Mouse (Mus musculus) heart, embryonic 16.5 days (tissue): Measurements from ENCODE around the gene Tcaim. TPM values are rescaled to one million over a fixed set of nuclear protein-coding genes. Genes with fewer than 3 reads are reported as not detected.
A peak's percentile ranks its signal among the peaks of the same experiment; 100 is the strongest.

Experiments used
- ATAC-seq: fragments of 200-750 bp; cut with Nextera tagmentation; replicated peaks from 2 replicates; pipeline ENCODE4 v1.8.0; 2017; ENCODE audit warnings: moderate number of reproducible peaks; ENCODE audit not compliant: insufficient read depth, low FRiP score; ENCODE audit errors: extremely low read depth
- H3K27ac ChIP-seq: fragments of 300-500 bp; sonication (generic); 2 replicates; pipeline ENCODE4 v1.5.1; 2014; ENCODE audit warnings: mild to moderate bottlenecking, low read length, control low read depth, moderate library complexity
- H3K27me3 ChIP-seq: fragments of 300-500 bp; sonication (generic); 2 replicates; pipeline ENCODE4 v1.6.1; 2014; ENCODE audit warnings: low read length, mixed read lengths; ENCODE audit not compliant: control insufficient read depth, insufficient read depth
- H3K36me3 ChIP-seq: fragments of 300-500 bp; sonication (generic); 2 replicates; pipeline ENCODE4 v1.6.1; 2014; ENCODE audit not compliant: control insufficient read depth, insufficient read depth
- H3K4me1 ChIP-seq: fragments of 300-500 bp; sonication (generic); 2 replicates; pipeline ENCODE4 v1.6.1; 2014; ENCODE audit warnings: low read length, mixed read lengths; ENCODE audit not compliant: control insufficient read depth, insufficient read depth
- H3K4me2 ChIP-seq: fragments of 300-500 bp; sonication (generic); 2 replicates; pipeline ENCODE4 v1.6.1; 2014; ENCODE audit warnings: low read depth, mild to moderate bottlenecking, control low read depth, low read length
- H3K4me3 ChIP-seq: fragments of 300-500 bp; sonication (generic); 2 replicates; pipeline ENCODE4 v1.5.1; 2014; ENCODE audit warnings: mild to moderate bottlenecking, control low read depth, low read length
- H3K9ac ChIP-seq: fragments of 300-500 bp; sonication (generic); 2 replicates; pipeline ENCODE4 v1.6.1; 2014; ENCODE audit warnings: low read length, control low read depth
- H3K9me3 ChIP-seq: fragments of 300-500 bp; sonication (generic); replicated peaks from 2 replicates; pipeline ENCODE4 v1.6.1; 2016; ENCODE audit warnings: low read length; ENCODE audit not compliant: control insufficient read depth
- WGBS: fragments of 180-500 bp; shearing (Covaris S2); extraction: QIAGEN DNeasy Blood & Tissue Kit; methylation state at CpG from one replicate; pipeline ENCODE4 v1.1.7; 2014; 5-methylcytosine and 5-hydroxymethylcytosine counted together
- polyA plus RNA-seq: library from polyadenylated mRNA; unstranded; fragments of >200 nt; fragmentation: Nextera tagmentation; extraction: Ambion mirVana; gene quantifications from 2 replicates; pipeline ENCODE4 v1.2.1, GENCODE M21; 2015

Gene Tcaim
- polyA plus RNA-seq, 1 experiment from 2014 or later, result 8.4 TPM

DNA sequence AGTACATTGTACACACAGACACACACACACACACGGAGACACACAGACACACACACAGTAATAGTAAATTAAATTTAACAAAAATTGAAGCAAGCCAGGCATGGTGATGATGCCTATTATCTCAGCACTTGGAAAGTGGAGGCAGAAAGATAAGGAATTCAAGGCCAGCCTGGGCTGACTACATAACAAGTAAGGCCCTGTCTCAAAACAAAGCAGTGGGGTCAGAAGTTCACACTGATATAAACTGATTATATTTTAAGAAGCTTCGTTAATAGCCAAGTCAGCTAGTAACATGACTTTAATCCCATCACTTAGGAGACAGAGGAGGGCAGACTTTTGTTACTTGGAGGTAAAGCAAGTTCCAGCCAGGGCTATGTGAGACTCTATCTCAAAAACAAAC is 58.4 kb downstream of the Tcaim start:
- Histone ChIP-seq H3K9me3 (peaks cover 32% of the 10 kb centered on the region), H3K4me3 (no peak overlapping the region), H3K4me2 (peak overlapping the region; percentile 84), H3K9ac (no peak overlapping the region), H3K4me1 (peaks cover 19% of the 10 kb centered on the region), H3K36me3 (peaks cover 37% of the 10 kb centered on the region), H3K27ac (no peak overlapping the region), H3K27me3 (no peaks in the 10 kb centered on the region)
- no peak for ATAC-seq
- 22% methylated on average over 2 of the region's 2 CpGs for WGBS

DNA sequence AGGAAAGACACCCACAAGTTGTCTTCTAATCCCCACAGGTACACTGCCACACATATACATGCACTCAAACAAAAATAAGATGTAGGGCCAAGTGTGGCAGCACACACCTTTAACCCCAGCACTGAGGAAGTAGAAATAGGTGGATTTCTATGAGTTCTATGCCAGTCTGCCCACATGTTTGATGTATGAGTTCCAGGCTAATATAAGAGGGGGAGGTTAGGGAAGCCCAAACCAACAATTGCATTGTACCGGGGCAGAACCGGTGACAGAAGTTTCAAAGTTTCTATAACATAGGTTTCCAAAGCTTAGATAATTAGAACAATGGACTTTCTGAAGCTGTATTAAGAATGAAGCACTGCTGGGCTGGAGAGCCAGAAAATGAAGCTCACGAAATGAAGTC is 59.5 kb downstream of the Tcaim start:
- Histone ChIP-seq H3K9ac (peak overlapping the region; percentile 94), H3K9me3 (peaks cover 23% of the 10 kb centered on the region), H3K4me1 (peaks cover 19% of the 10 kb centered on the region), H3K4me2 (peak overlapping the region; percentile 84), H3K4me3 (peak overlapping the region; percentile 94), H3K27me3 (no peaks in the 10 kb centered on the region), H3K36me3 (peaks cover 25% of the 10 kb centered on the region), H3K27ac (no peak overlapping the region)
- no peak for ATAC-seq
- WGBS, result 58% methylated on average over 3 of the region's 3 CpGs

DNA sequence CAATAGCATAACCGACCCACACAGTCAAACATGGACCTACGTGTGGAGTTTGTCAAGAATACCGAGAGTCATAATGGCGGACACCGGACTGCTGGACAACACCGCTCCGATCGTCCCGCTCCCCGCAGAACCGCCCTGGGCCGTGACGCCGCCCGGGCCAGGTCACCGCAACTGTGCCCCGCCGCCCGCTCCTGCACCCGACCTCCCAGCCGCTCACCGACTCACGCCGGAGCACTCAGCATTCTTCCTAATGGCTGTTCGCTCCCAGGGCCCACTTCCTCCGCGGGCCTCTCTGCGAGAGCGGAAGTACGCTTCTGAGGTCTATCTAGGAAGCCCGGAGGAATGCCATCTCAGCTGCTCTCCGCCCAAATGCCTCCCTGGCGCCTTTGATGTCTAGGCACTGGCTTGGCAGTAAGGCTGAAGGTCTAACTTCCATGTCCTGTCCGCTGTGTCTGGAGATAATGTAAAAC is 60.4 kb downstream of the Tcaim start, which contains the start of gene Zfp445:
TSS of gene Zfp445 (minus strand) at position 310 of the 470 bp plus-strand sequence.
- peak; percentile 86 for ATAC-seq
- Histone ChIP-seq H3K9me3 (peaks cover 14% of the 10 kb centered on the region), H3K27ac (peak within 1 kb of the TSS; percentile 80), H3K4me1 (peaks cover 19% of the 10 kb centered on the region), H3K9ac (peak within 1 kb of the TSS; percentile 94), H3K36me3 (peaks cover 17% of the 10 kb centered on the region), H3K4me2 (peak within 1 kb of the TSS; percentile 84), H3K4me3 (peak within 1 kb of the TSS; percentile 94), H3K27me3 (no peaks in the 10 kb centered on the region)
- under 1% methylated on average over 34 of the region's 34 CpGs for WGBS

DNA sequence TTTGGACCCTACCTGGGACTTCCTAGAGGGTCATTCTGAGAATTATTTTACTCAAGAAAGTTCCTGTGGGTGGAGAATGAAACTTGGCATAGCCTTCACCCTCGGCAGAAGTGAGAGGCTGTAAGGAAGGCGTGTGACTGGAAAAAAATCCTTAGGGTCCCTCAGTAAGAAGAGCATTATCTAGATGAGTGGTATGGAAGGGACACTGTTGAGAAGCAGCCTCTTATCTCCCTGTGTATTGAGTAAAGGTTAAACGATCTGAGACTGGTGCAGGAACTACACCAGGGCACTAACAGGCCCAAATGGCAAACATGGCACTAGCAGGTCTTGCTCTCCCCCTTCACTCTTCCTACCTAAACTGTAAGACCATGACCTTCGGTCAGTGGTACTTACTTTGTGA is 60.9 kb downstream of the Tcaim start:
- H3K4me2 ChIP-seq, result peak overlapping the region; percentile 64
- H3K4me3 ChIP-seq, result peak overlapping the region; percentile 94
- peaks cover 19% of the 10 kb centered on the region for H3K4me1 ChIP-seq
- H3K27ac ChIP-seq, result no peak overlapping the region; the same call in 1 of the 2 replicates
- H3K36me3 ChIP-seq, result peaks cover 12% of the 10 kb centered on the region
- WGBS, result 76% methylated on average over 4 of the region's 4 CpGs
- H3K27me3 ChIP-seq, result no peaks in the 10 kb centered on the region
- ATAC-seq, result no peak
- peak overlapping the region; percentile 94 for H3K9ac ChIP-seq
- H3K9me3 ChIP-seq, result peaks cover 10% of the 10 kb centered on the region

DNA sequence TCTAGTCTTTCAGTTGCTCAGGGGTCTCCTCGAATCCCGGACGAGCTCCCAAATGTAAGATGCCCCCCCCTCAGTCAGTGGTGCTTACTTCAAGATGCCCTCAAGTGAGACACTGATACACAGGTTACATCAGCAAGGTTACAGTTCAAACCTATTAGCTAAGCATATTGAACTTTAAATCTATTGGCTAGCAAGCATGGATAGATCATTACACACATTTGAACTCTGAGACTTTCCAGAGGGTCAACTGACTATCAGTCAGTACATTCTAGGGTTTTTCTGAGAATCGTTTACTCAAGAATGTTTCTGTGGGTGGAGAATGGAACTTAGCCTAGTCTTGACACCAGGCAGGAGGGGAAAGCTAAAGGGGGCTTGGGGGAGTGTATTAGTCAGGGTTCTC is 67.3 kb downstream of the Tcaim start:
- no peak overlapping the region for H3K4me3 ChIP-seq
- H3K27ac ChIP-seq, result no peak overlapping the region
- no peaks in the 10 kb centered on the region for H3K36me3 ChIP-seq
- peaks cover 7% of the 10 kb centered on the region for H3K9me3 ChIP-seq
- H3K9ac ChIP-seq, result no peak overlapping the region
- H3K4me1 ChIP-seq, result no peaks in the 10 kb centered on the region
- ATAC-seq, result no peak
- no peak overlapping the region for H3K4me2 ChIP-seq
- no peaks in the 10 kb centered on the region for H3K27me3 ChIP-seq
- 78% methylated on average over 4 of the region's 4 CpGs for WGBS

DNA sequence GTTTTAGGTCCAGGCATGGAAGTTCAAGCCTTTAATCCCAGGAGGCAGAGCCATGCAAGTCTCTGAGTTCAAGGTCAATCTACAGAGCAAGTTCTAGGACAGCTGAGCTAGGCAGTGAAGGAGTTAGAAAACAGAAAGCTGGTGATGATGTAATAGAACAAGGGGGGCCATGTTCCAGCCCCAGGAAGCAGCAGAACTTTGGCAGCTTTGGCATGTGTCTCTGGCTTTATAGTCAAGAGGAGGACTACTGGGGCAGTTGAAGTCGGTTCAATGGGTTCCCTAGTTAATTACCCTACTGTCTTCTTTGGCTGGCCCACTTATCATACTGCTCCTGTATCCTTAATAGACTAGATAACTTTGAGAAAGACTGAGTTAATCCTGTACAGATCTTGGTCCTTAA is 69.3 kb downstream of the Tcaim start:
- no peak for ATAC-seq
- no peaks in the 10 kb centered on the region for H3K36me3 ChIP-seq
- no peak overlapping the region for H3K4me2 ChIP-seq
- no peak overlapping the region for H3K27ac ChIP-seq
- WGBS, result 63% methylated on average over 1 of the region's 1 CpGs
- H3K4me3 ChIP-seq, result no peak overlapping the region
- no peaks in the 10 kb centered on the region for H3K27me3 ChIP-seq
- peaks cover 7% of the 10 kb centered on the region for H3K9me3 ChIP-seq
- H3K9ac ChIP-seq, result no peak overlapping the region
- no peaks in the 10 kb centered on the region for H3K4me1 ChIP-seq

DNA sequence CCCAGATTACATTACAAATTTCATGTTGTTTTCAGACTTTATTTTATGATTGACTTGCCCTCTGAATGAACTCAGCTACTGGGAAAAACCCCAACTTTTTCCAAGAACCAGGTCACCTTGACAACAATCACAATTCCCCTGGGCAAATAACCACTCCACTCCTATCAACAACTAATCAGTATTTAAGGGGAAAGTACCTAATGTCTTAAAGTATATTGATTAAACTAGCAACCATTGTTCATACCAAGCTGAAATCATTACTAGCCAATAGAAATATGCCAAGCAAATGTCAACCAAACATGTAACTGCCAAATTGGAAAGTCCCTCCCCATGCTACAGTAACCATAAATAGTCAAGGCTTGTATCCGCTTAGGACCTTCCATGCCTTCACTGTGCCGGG is 69.8 kb downstream of the Tcaim start:
- Histone ChIP-seq H3K9ac (no peak overlapping the region), H3K4me3 (no peak overlapping the region), H3K4me1 (no peaks in the 10 kb centered on the region), H3K27ac (no peak overlapping the region), H3K27me3 (no peaks in the 10 kb centered on the region), H3K4me2 (no peak overlapping the region), H3K9me3 (peaks cover 7% of the 10 kb centered on the region), H3K36me3 (no peaks in the 10 kb centered on the region)
- ATAC-seq, result no peak
- 78% methylated on average over 2 of the region's 2 CpGs for WGBS

DNA sequence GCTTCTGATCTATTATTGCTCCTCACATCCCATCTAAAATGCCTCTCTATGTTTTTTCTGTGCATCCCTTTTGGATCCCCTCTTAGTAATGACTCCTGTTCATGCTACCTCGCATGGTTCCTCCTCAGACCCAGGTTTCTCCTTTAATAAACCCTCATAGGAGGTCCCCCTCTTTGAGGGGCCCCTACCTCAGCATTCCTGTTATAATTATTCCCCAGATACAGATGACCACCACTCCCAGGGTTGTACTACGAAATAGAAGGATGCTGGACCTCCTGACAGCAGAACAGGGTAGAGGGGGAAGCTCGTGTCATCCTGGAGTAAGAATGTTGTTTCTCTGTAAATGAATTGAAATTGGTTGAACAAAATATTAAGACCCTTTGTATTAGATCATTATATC is 80.0 kb downstream of the Tcaim start, which contains the start of gene Zkscan7:
TSS of gene Zkscan7 (plus strand) at position 301 of the 400 bp plus-strand sequence.
- H3K27ac ChIP-seq, result no peak within 1 kb of the TSS
- H3K4me3 ChIP-seq, result peak within 1 kb of the TSS; percentile 83
- peaks cover 5% of the 10 kb centered on the region; the same call in 1 of the 2 replicates for H3K4me1 ChIP-seq
- no peaks in the 10 kb centered on the region; the same call in 1 of the 2 replicates for H3K27me3 ChIP-seq
- H3K4me2 ChIP-seq, result peak within 1 kb of the TSS; percentile 84
- no peaks in the 10 kb centered on the region for H3K36me3 ChIP-seq
- peaks cover 10% of the 10 kb centered on the region for H3K9me3 ChIP-seq
- H3K9ac ChIP-seq, result peak within 1 kb of the TSS; percentile 87; the same call in 1 of the 2 replicates
- WGBS, result 75% methylated on average over 3 of the region's 3 CpGs
- no peak for ATAC-seq
